Mouse (Mus musculus) lung, adult 2 months (tissue): Measurements from ENCODE around the gene Smim10l1.

ENCODE experiments used
- CTCF ChIP-seq: fragments of 200-500 bp; IDR thresholded peaks from 2 replicates; pipeline ENCODE4 v1.5.1; 2011; ENCODE audit warnings: mild to moderate bottlenecking, low read length, control low read depth; ENCODE audit not compliant: insufficient read depth
- POLR2A ChIP-seq: fragments of 200-500 bp; IDR thresholded peaks from 2 replicates; pipeline ENCODE4 v1.6.1; 2011; ENCODE audit warnings: low read depth, mild to moderate bottlenecking, control low read depth, low read length, borderline replicate concordance; ENCODE audit errors: extremely low read depth

DNA sequence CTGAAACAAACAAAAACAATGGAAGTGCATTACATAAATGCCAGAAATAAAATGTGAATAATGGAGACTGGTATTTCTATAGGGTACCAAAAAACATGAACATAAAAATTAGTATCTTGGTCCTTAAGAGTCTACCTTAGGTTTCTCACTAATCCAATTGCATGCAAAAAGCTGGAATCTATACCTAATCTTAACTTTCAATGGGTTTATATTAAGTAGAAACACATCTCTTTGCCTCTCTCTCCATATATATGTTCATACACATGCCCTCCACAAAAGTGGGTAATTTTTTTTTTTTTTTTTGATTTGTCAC is at the start of gene Smim10l1:
- no peak for TF ChIP-seq CTCF
- no peak for TF ChIP-seq POLR2A
